Mouse (Mus musculus) C2C12 (cell line): Measurements from ENCODE around the gene Cux1.

ENCODE experiments used
- CTCF ChIP-seq: IDR thresholded peaks from one replicate; pipeline ENCODE4 v1.5.1; 2011; ENCODE audit not compliant: control insufficient read depth, insufficient read depth, insufficient read length
- MAX ChIP-seq: IDR thresholded peaks from one replicate; pipeline ENCODE4 v1.6.1; 2011; ENCODE audit warnings: mild to moderate bottlenecking, control low read depth
- MYOG ChIP-seq: IDR thresholded peaks from one replicate; pipeline ENCODE4 v1.6.1; 2011; ENCODE audit not compliant: control insufficient read depth, insufficient read length; ENCODE audit errors: extremely low read depth
- USF1 ChIP-seq: IDR thresholded peaks from one replicate; pipeline ENCODE4 v1.6.1; 2011; ENCODE audit warnings: low read depth, mild to moderate bottlenecking, control low read depth, moderate library complexity

- TF ChIP-seq CTCF (no peak), MYOG (no peak), USF1 (no peak), MAX (peak; percentile 71)
Observed at GRCm38 (mm10) chr5:136531674-136532365, 35.5 kb downstream of the Cux1 start.
